Mouse (Mus musculus): ENCODE data around the gene Kbtbd6. TPM values are rescaled to one million over a fixed set of nuclear protein-coding genes. Genes with fewer than 3 reads are reported as not detected.
"Not testable (repeated sequence)": the region's sequence is repeated elsewhere in the genome, so short reads cannot be mapped to it uniquely, and the experiment has no call there.

The Kbtbd6 gene
- polyA plus RNA-seq (2015; fragmentation: Nextera tagmentation; extraction: Ambion mirVana) = 0.92 and 0.98 TPM in 2 replicates

DNA sequence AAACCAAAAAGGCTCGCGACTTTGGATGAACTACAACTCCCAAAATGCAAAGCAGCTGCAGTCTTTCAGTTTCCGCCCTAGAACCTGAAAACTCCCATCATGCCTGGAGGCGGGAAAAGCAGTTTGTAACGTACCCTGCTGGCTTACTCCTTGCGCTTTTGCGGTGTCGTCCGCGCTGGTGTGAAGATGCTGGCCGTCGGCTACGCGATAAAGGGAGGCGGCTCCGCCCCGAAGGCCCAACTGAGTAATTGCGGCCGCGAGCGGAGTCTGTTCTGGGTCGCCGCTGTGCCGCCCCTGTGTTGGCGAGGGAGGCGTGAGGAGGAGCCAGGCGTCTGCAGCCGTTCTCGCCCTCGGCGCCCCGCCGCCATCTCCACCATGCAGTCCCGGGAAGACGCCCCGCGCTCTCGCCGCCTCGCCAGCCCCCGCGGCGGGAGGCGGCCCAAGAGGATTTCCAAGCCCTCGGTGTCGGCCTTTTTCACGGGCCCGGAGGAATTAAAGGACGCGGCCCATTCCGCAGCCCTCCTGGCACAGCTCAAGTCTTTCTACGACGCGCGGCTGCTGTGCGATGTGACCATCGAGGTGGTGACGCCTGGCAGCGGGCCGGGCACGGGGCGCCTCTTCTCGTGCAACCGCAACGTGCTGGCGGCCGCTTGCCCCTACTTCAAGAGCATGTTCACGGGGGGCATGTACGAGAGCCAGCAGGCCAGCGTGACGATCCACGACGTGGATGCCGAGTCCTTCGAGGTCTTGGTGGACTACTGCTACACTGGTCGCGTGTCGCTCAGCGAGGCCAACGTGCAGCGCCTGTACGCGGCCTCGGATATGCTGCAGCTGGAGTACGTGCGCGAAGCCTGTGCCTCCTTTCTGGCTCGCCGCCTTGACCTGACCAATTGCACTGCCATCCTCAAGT is at the start of gene Kbtbd6:
Kbtbd6 (plus strand) TSS at position 155 of the 910 bp plus-strand sequence.
- ATAC-seq = peak; percentile 67
- not testable (repeated sequence) for H3K27me3 ChIP-seq (replicated peaks; ENCODE audit: control insufficient read depth, insufficient read depth, low read length); H3K4me1 ChIP-seq (replicated peaks; ENCODE audit: control insufficient read depth, insufficient read depth, low read length); H3K27ac ChIP-seq (ENCODE audit: low read depth, low read length); H3K9ac ChIP-seq (ENCODE audit: low read depth, low read length); H3K36me3 ChIP-seq (ENCODE audit: control insufficient read depth, insufficient read depth); H3K9me3 ChIP-seq (ENCODE audit: control insufficient read depth)
- Histone ChIP-seq H3K4me2 (replicated peaks; ENCODE audit: low read depth) (peak within 1 kb of the TSS; percentile 74), H3K4me3 (ENCODE audit: low read depth, low read length) (peak within 1 kb of the TSS; percentile 43)
- WGBS = 17% methylated on average over 41 of the region's 89 CpGs
- TF ChIP-seq CTCF (IDR thresholded peaks at IDR 0.05; ENCODE audit: low read depth) = peak; percentile 25

DNA sequence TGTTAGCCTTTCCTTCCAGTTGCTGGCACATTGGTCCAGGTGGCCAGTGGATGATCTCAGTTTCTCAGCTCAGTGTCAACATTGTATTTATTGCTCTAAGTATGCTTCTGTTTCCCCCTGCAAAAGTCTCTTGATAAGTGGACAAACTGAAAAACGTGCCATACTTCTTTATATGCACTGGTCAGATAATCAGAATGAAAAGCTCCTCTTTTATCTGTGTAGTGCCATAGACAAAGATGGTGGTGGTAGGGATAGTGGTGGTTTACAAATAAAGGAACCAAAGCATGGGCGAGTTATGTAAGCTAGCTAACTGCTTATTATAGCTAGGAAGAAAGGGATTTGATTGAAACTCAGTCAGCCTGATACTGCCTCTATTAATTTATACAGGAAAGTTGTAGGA is 44.0 kb upstream of the Kbtbd6 start:
- H3K4me1 ChIP-seq (replicated peaks; ENCODE audit: control insufficient read depth, insufficient read depth, low read length) = no peaks in the 10 kb centered on the region
- H3K9me3 ChIP-seq (ENCODE audit: control insufficient read depth) = no peaks in the 10 kb centered on the region
- no peaks in the 10 kb centered on the region for H3K27me3 ChIP-seq (replicated peaks; ENCODE audit: control insufficient read depth, insufficient read depth, low read length)
- H3K9ac ChIP-seq (ENCODE audit: low read depth, low read length) = no peak overlapping the region
- no peak overlapping the region for H3K4me3 ChIP-seq (ENCODE audit: low read depth, low read length)
- 64% methylated on average over 2 of the region's 2 CpGs for WGBS
- H3K36me3 ChIP-seq (ENCODE audit: control insufficient read depth, insufficient read depth) = peaks cover 14% of the 10 kb centered on the region
- no peak for TF ChIP-seq CTCF (IDR thresholded peaks at IDR 0.05; ENCODE audit: low read depth)
- ATAC-seq = no peak
- H3K27ac ChIP-seq (ENCODE audit: low read depth, low read length) = no peak overlapping the region
- no peak overlapping the region for H3K4me2 ChIP-seq (replicated peaks; ENCODE audit: low read depth)

- 73% methylated on average over 6 of the region's 6 CpGs for WGBS
- Histone ChIP-seq H3K27me3 (replicated peaks; ENCODE audit: control insufficient read depth, insufficient read depth, low read length) (no peaks in the 10 kb centered on the region), H3K4me1 (replicated peaks; ENCODE audit: control insufficient read depth, insufficient read depth, low read length) (no peaks in the 10 kb centered on the region), H3K4me3 (ENCODE audit: low read depth, low read length) (no peak overlapping the region), H3K4me2 (replicated peaks; ENCODE audit: low read depth) (no peak overlapping the region), H3K9me3 (ENCODE audit: control insufficient read depth) (no peaks in the 10 kb centered on the region), H3K27ac (ENCODE audit: low read depth, low read length) (no peak overlapping the region), H3K36me3 (ENCODE audit: control insufficient read depth, insufficient read depth) (peaks cover 28% of the 10 kb centered on the region; the same call in 1 of the 2 replicates), H3K9ac (ENCODE audit: low read depth, low read length) (no peak overlapping the region)
- ATAC-seq = no peak
- no peak for TF ChIP-seq CTCF (IDR thresholded peaks at IDR 0.05; ENCODE audit: low read depth)
Observed at GRCm38 (mm10) chr14:79409278-79409830, 42.3 kb upstream of the Kbtbd6 start.

- Histone ChIP-seq H3K36me3 (ENCODE audit: control insufficient read depth, insufficient read depth) (peaks cover 29% of the 10 kb centered on the region; the same call in 1 of the 2 replicates), H3K4me2 (replicated peaks; ENCODE audit: low read depth) (no peak overlapping the region), H3K27ac (ENCODE audit: low read depth, low read length) (no peak overlapping the region), H3K4me1 (replicated peaks; ENCODE audit: control insufficient read depth, insufficient read depth, low read length) (no peaks in the 10 kb centered on the region), H3K9me3 (ENCODE audit: control insufficient read depth) (no peaks in the 10 kb centered on the region), H3K9ac (ENCODE audit: low read depth, low read length) (no peak overlapping the region), H3K27me3 (replicated peaks; ENCODE audit: control insufficient read depth, insufficient read depth, low read length) (no peaks in the 10 kb centered on the region), H3K4me3 (ENCODE audit: low read depth, low read length) (no peak overlapping the region)
- WGBS = 62% methylated on average over 2 of the region's 2 CpGs
- ATAC-seq = no peak
- TF ChIP-seq CTCF (IDR thresholded peaks at IDR 0.05; ENCODE audit: low read depth) = no peak
Observed at GRCm38 (mm10) chr14:79410662-79411061, 41.0 kb upstream of the Kbtbd6 start.

GRCm38 (mm10) chr14:79413121-79413520 is 38.5 kb upstream of the Kbtbd6 start:
- no peak overlapping the region for H3K9ac ChIP-seq (ENCODE audit: low read depth, low read length)
- no peak overlapping the region for H3K4me3 ChIP-seq (ENCODE audit: low read depth, low read length)
- no peaks in the 10 kb centered on the region for H3K27me3 ChIP-seq (replicated peaks; ENCODE audit: control insufficient read depth, insufficient read depth, low read length)
- no peak overlapping the region for H3K4me2 ChIP-seq (replicated peaks; ENCODE audit: low read depth)
- H3K36me3 ChIP-seq (ENCODE audit: control insufficient read depth, insufficient read depth) = peaks cover 25% of the 10 kb centered on the region; the same call in 1 of the 2 replicates
- H3K9me3 ChIP-seq (ENCODE audit: control insufficient read depth) = no peaks in the 10 kb centered on the region
- H3K27ac ChIP-seq (ENCODE audit: low read depth, low read length) = no peak overlapping the region
- WGBS = 79% methylated on average over 6 of the region's 6 CpGs
- TF ChIP-seq CTCF (IDR thresholded peaks at IDR 0.05; ENCODE audit: low read depth) = no peak
- no peaks in the 10 kb centered on the region for H3K4me1 ChIP-seq (replicated peaks; ENCODE audit: control insufficient read depth, insufficient read depth, low read length)
- ATAC-seq = no peak

DNA sequence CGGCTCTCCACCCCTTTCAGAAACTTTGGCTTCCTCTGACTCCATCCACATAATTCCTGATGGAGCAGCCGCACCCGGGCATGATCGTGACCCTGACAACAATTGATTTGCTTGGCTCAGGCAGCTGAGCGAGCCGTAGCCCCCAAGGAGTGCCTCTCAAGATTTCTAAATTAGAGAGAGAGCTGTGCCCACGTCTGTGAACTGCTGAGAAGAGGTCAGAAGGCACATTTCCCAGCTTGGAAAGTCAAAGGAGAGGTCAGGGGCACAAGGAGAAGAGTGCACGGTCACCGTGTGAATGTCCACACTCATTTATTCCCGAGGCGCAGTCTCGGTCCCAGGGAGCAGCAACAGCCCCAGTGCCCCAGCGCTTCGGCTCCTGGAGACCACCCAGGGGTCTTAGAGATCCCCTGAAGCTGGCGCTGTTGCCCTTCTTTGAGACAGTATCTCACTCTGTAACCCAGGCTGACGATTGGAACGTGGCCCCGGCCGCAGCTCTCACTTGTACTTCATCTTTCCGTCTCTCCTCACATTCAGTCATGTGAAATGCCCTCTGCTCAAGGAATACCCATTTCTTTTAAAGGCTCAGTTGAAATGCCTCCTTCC is 31.5 kb upstream of the Kbtbd6 start:
- Histone ChIP-seq H3K4me1 (replicated peaks; ENCODE audit: control insufficient read depth, insufficient read depth, low read length) (no peaks in the 10 kb centered on the region), H3K4me2 (replicated peaks; ENCODE audit: low read depth) (no peak overlapping the region), H3K4me3 (ENCODE audit: low read depth, low read length) (no peak overlapping the region), H3K9me3 (ENCODE audit: control insufficient read depth) (no peaks in the 10 kb centered on the region), H3K27ac (ENCODE audit: low read depth, low read length) (no peak overlapping the region), H3K27me3 (replicated peaks; ENCODE audit: control insufficient read depth, insufficient read depth, low read length) (no peaks in the 10 kb centered on the region), H3K9ac (ENCODE audit: low read depth, low read length) (no peak overlapping the region), H3K36me3 (ENCODE audit: control insufficient read depth, insufficient read depth) (peaks cover 16% of the 10 kb centered on the region)
- 73% methylated on average over 20 of the region's 20 CpGs for WGBS
- no peak for ATAC-seq
- TF ChIP-seq CTCF (IDR thresholded peaks at IDR 0.05; ENCODE audit: low read depth) = no peak

Data from intestine, postnatal 0 days (tissue).